Mouse (Mus musculus) liver, embryonic 14.5 days (tissue): ENCODE measurements around the gene Sorcs3.

Source experiments
- CTCF ChIP-seq: IDR thresholded peaks from 2 replicates; pipeline ENCODE4 v1.5.1; 2016; ENCODE audit warnings: antibody characterized with exemption, low read depth, control low read depth
- EP300 ChIP-seq: IDR thresholded peaks from 2 replicates; pipeline ENCODE4 v1.6.1; 2016; ENCODE audit warnings: antibody characterized with exemption, low read depth

DNA sequence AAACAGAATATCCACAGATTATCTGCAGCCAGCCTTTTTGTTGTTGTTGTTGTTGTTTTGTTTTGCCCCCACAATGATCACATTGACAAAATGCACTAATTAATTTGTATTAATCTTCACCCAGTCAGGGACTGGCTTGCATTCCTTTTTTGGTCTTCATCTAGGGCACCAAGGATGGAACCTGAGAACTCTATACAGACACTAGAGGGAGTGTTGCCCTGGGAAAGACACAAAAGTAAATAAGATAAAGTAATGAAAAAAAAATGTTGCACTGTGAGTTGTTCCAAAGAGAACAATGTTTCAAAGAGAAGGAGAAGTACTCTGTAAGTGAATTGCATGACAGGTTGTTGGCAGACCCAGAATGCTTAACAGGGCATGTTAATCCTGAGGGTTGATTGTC is 9.6 kb downstream of the Sorcs3 start:
- TF ChIP-seq CTCF: no peak
- no peak for TF ChIP-seq EP300
